Mouse (Mus musculus) heart, embryonic 11.5 days (tissue): ENCODE measurements around the gene Nek8. TPM values are rescaled to one million over a fixed set of nuclear protein-coding genes. Genes with fewer than 3 reads are reported as not detected.

ENCODE experiments used
- ATAC-seq: fragments of 200-750 bp; cut with Nextera tagmentation; replicated peaks from 2 replicates; pipeline ENCODE4 v1.8.0; 2017; ENCODE audit warnings: moderate library complexity; ENCODE audit not compliant: insufficient number of reproducible peaks, low FRiP score, low TSS enrichment
- H3K27ac ChIP-seq: fragments of 300-500 bp; sonication (generic); 2 replicates; pipeline ENCODE4 v1.5.1; 2014; ENCODE audit warnings: mild to moderate bottlenecking, low read depth, low read length
- H3K27me3 ChIP-seq: fragments of 300-500 bp; sonication (generic); 2 replicates; pipeline ENCODE4 v1.6.1; 2014; ENCODE audit warnings: mild to moderate bottlenecking, low read length, mixed read lengths; ENCODE audit not compliant: control insufficient read depth, insufficient read depth
- H3K36me3 ChIP-seq: fragments of 300-500 bp; sonication (generic); 2 replicates; pipeline ENCODE4 v1.6.1; 2014; ENCODE audit warnings: mild to moderate bottlenecking, low read length, moderate library complexity, mixed read lengths; ENCODE audit not compliant: control insufficient read depth, insufficient read depth
- H3K4me1 ChIP-seq: fragments of 300-500 bp; sonication (generic); 2 replicates; pipeline ENCODE4 v1.6.1; 2014; ENCODE audit warnings: low read length; ENCODE audit not compliant: control insufficient read depth, insufficient read depth
- H3K4me2 ChIP-seq: fragments of 300-500 bp; sonication (generic); 2 replicates; pipeline ENCODE4 v1.6.1; 2014; ENCODE audit warnings: mild to moderate bottlenecking, moderate library complexity
- H3K4me3 ChIP-seq: fragments of 300-500 bp; sonication (generic); 2 replicates; pipeline ENCODE4 v1.5.1; 2014; ENCODE audit warnings: low read depth, low read length
- H3K9ac ChIP-seq: fragments of 300-500 bp; sonication (generic); 2 replicates; pipeline ENCODE4 v1.6.1; 2014; ENCODE audit warnings: mild to moderate bottlenecking, low read depth, low read length, moderate library complexity
- H3K9me3 ChIP-seq: fragments of 300-500 bp; sonication (generic); replicated peaks from 2 replicates; pipeline ENCODE4 v1.6.1; 2016; ENCODE audit warnings: low read length; ENCODE audit not compliant: control insufficient read depth
- WGBS: fragments of 180-500 bp; shearing (Covaris S2); extraction: QIAGEN DNeasy Blood & Tissue Kit; methylation state at CpG from one replicate; pipeline ENCODE4 v1.1.7; 2014; ENCODE audit not compliant: insufficient replicate concordance; 5-methylcytosine and 5-hydroxymethylcytosine counted together
- polyA plus RNA-seq: library from polyadenylated mRNA; unstranded; fragments of >200 nt; fragmentation: Nextera tagmentation; extraction: Ambion mirVana; gene quantifications from 2 replicates; pipeline ENCODE4 v1.2.1, GENCODE M21; 2014

Nek8 gene
- polyA plus RNA-seq, 1 experiment from 2014 or later, result 9.9 TPM

- 89% methylated on average over 13 of the region's 13 CpGs for WGBS
- H3K27ac ChIP-seq, result no peak overlapping the region; the same call in 1 of the 2 replicates
- no peaks in the 10 kb centered on the region for H3K4me1 ChIP-seq
- no peak overlapping the region for H3K4me3 ChIP-seq
- peaks cover 43% of the 10 kb centered on the region for H3K36me3 ChIP-seq
- H3K27me3 ChIP-seq, result no peaks in the 10 kb centered on the region
- H3K4me2 ChIP-seq, result no peak overlapping the region
- no peaks in the 10 kb centered on the region for H3K9me3 ChIP-seq
- H3K9ac ChIP-seq, result no peak overlapping the region
- ATAC-seq, result no peak
Measured at GRCm38 (mm10) chr11:78205361-78206206, 29.1 kb upstream of the Nek8 start.

GRCm38 (mm10) chr11:78204287-78204686, 27.8 kb upstream of the Nek8 start:
- no peak overlapping the region for H3K9ac ChIP-seq
- 85% methylated on average over 6 of the region's 6 CpGs for WGBS
- no peak overlapping the region for H3K4me3 ChIP-seq
- no peak for ATAC-seq
- H3K4me1 ChIP-seq, result no peaks in the 10 kb centered on the region
- H3K27me3 ChIP-seq, result no peaks in the 10 kb centered on the region
- H3K27ac ChIP-seq, result no peak overlapping the region
- no peak overlapping the region for H3K4me2 ChIP-seq
- H3K36me3 ChIP-seq, result peaks cover 38% of the 10 kb centered on the region
- H3K9me3 ChIP-seq, result no peaks in the 10 kb centered on the region

- 85% methylated on average over 3 of the region's 3 CpGs for WGBS
- ATAC-seq, result no peak
- no peaks in the 10 kb centered on the region for H3K4me1 ChIP-seq
Measured at GRCm38 (mm10) chr11:78202372-78202771, 25.9 kb upstream of the Nek8 start.

GRCm38 (mm10) chr11:78195101-78195863, 18.8 kb upstream of the Nek8 start:
- ATAC-seq, result no peak
- peak overlapping the region; percentile 60; the same call in 1 of the 2 replicates for H3K9ac ChIP-seq
- peaks cover 3% of the 10 kb centered on the region; the same call in 1 of the 2 replicates for H3K4me1 ChIP-seq
- no peaks in the 10 kb centered on the region for H3K27me3 ChIP-seq
- H3K4me3 ChIP-seq, result peak overlapping the region; percentile 54
- no peak overlapping the region for H3K27ac ChIP-seq
- peaks cover 19% of the 10 kb centered on the region for H3K36me3 ChIP-seq
- WGBS, result 51% methylated on average over 21 of the region's 23 CpGs
- peak overlapping the region; percentile 77 for H3K4me2 ChIP-seq
- H3K9me3 ChIP-seq, result no peaks in the 10 kb centered on the region

More at GRCm38 (mm10) chr11:78202372-78202771, 25.9 kb upstream of the Nek8 start:
- H3K9ac ChIP-seq, result no peak overlapping the region
- no peak overlapping the region for H3K4me3 ChIP-seq
- H3K9me3 ChIP-seq, result no peaks in the 10 kb centered on the region
- no peaks in the 10 kb centered on the region for H3K27me3 ChIP-seq
- H3K4me2 ChIP-seq, result no peak overlapping the region
- no peak overlapping the region for H3K27ac ChIP-seq
- peaks cover 26% of the 10 kb centered on the region for H3K36me3 ChIP-seq

- no peaks in the 10 kb centered on the region for H3K27me3 ChIP-seq
- peak overlapping the region; percentile 54 for H3K4me3 ChIP-seq
- peaks cover 8% of the 10 kb centered on the region for H3K4me1 ChIP-seq
- 3% methylated on average over 30 of the region's 30 CpGs for WGBS
- 0 out of 2 replicates have a peak overlapping the region, but pooled peaks have one; percentile 6 for H3K27ac ChIP-seq
- H3K4me2 ChIP-seq, result peak overlapping the region; percentile 77
- H3K9me3 ChIP-seq, result no peaks in the 10 kb centered on the region
- peak; percentile 80 for ATAC-seq
- H3K36me3 ChIP-seq, result peaks cover 20% of the 10 kb centered on the region
- peak overlapping the region; percentile 60 for H3K9ac ChIP-seq
Measured at GRCm38 (mm10) chr11:78194411-78195100, 18.1 kb upstream of the Nek8 start.

- H3K27me3 ChIP-seq, result no peaks in the 10 kb centered on the region; the same call in 1 of the 2 replicates
- H3K4me3 ChIP-seq, result peak within 1 kb of the TSS; percentile 54
- ATAC-seq, result no peak
- peaks cover 8% of the 10 kb centered on the region for H3K4me1 ChIP-seq
- 0 out of 2 replicates have a peak within 1 kb of the TSS, but pooled peaks have one; percentile 6 for H3K27ac ChIP-seq
- WGBS, result 67% methylated on average over 1 of the region's 1 CpGs
- H3K9ac ChIP-seq, result no peak within 1 kb of the TSS
- H3K9me3 ChIP-seq, result no peaks in the 10 kb centered on the region
- H3K36me3 ChIP-seq, result peaks cover 20% of the 10 kb centered on the region
- peak within 1 kb of the TSS; percentile 77 for H3K4me2 ChIP-seq
Measured at GRCm38 (mm10) chr11:78193113-78193512, 16.6 kb upstream of the Nek8 start, which contains the start of gene Proca1. Proca1 (plus strand) TSS chr11:78193392.

GRCm38 (mm10) chr11:78190041-78190440, 13.6 kb upstream of the Nek8 start:
- 64% methylated on average over 6 of the region's 6 CpGs for WGBS
- Histone ChIP-seq H3K4me1 (peaks cover 7% of the 10 kb centered on the region), H3K9ac (no peak overlapping the region), H3K27ac (no peak overlapping the region), H3K36me3 (peaks cover 20% of the 10 kb centered on the region), H3K9me3 (no peaks in the 10 kb centered on the region), H3K4me3 (peak overlapping the region; percentile 78; the same call in 1 of the 2 replicates), H3K4me2 (peak overlapping the region; percentile 79), H3K27me3 (no peaks in the 10 kb centered on the region; the same call in 1 of the 2 replicates)
- ATAC-seq, result no peak
